Mouse (Mus musculus) stomach, embryonic 16.5 days (tissue): ENCODE data around the gene Foxn3. TPM values are rescaled to one million over a fixed set of nuclear protein-coding genes. Genes with fewer than 3 reads are reported as not detected.

ENCODE experiments used
- ATAC-seq: fragments of 200-750 bp; cut with Nextera tagmentation; 2 replicates; pipeline ENCODE4 v1.8.0; 2017; ENCODE audit warnings: moderate number of reproducible peaks, moderate TSS enrichment; ENCODE audit not compliant: insufficient read depth, low FRiP score
- H3K27ac ChIP-seq: fragments of 300-500 bp; sonication (generic); 2 replicates; pipeline ENCODE4 v1.5.1; 2014; ENCODE audit warnings: low read length
- H3K27me3 ChIP-seq: fragments of 300-500 bp; sonication (generic); 2 replicates; pipeline ENCODE4 v1.6.1; 2014; ENCODE audit warnings: low read length, control low read depth, mixed read lengths; ENCODE audit not compliant: control insufficient read depth, insufficient read depth
- H3K36me3 ChIP-seq: fragments of 300-500 bp; sonication (generic); 2 replicates; pipeline ENCODE4 v1.6.1; 2014; ENCODE audit warnings: low read length; ENCODE audit not compliant: control insufficient read depth, insufficient read depth
- H3K4me1 ChIP-seq: fragments of 300-500 bp; sonication (generic); 2 replicates; pipeline ENCODE4 v1.6.1; 2014; ENCODE audit warnings: low read length, control low read depth, mixed read lengths; ENCODE audit not compliant: control insufficient read depth, insufficient read depth
- H3K4me2 ChIP-seq: fragments of 300-500 bp; sonication (generic); 2 replicates; pipeline ENCODE4 v1.6.1; 2014; ENCODE audit warnings: low read depth, low read length, mixed read lengths
- H3K4me3 ChIP-seq: fragments of 300-500 bp; sonication (generic); replicated peaks from 2 replicates; pipeline ENCODE4 v1.5.1; 2014; ENCODE audit warnings: mild to moderate bottlenecking, low read length
- H3K9ac ChIP-seq: fragments of 300-500 bp; sonication (generic); 2 replicates; pipeline ENCODE4 v1.6.1; 2014; ENCODE audit warnings: low read length
- H3K9me3 ChIP-seq: fragments of 300-500 bp; sonication (generic); replicated peaks from 2 replicates; pipeline ENCODE4 v1.6.1; 2016; ENCODE audit warnings: low read length, control low read depth; ENCODE audit not compliant: control insufficient read depth
- whole genome bisulfite sequencing: fragments of 180-500 bp; shearing (Covaris S2); extraction: QIAGEN DNeasy Blood & Tissue Kit; methylation state at CpG from one replicate; pipeline ENCODE4 v1.1.7; 2014; 5-methylcytosine and 5-hydroxymethylcytosine counted together
- polyA plus RNA-seq: library from polyadenylated mRNA; unstranded; fragments of >200 nt; fragmentation: Nextera tagmentation; extraction: Ambion mirVana; gene quantifications from 2 replicates; pipeline ENCODE4 v1.2.1, GENCODE M21; 2015

Gene Foxn3
- polyA plus RNA-seq, 1 experiment from 2014 or later: 58.3 TPM

DNA sequence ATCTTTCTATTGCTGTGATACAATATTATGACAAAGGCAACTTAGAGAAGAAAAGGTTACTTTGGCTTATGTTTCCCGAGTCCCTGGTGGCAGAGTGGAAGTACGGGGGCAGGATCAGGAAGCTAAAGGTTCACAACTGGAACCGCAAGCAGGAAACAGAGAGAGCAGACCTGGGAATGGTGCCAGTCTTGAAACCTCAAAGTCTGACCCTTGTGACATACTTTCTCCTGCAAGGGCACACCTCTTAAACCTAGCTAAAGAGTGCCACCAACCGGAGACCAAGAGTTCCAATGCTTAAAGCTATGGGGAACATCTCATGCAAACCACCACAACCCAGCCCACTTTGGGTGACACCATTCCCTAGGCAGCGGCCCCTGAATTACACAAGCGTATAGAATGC, 414.2 kb downstream of the Foxn3 start:
- WGBS: 89% methylated on average over 6 of the region's 6 CpGs
- no peaks in the 10 kb centered on the region for H3K4me1 ChIP-seq
- H3K27me3 ChIP-seq: no peaks in the 10 kb centered on the region
- no peaks in the 10 kb centered on the region for H3K9me3 ChIP-seq
- H3K4me2 ChIP-seq: no peak overlapping the region
- H3K36me3 ChIP-seq: no peaks in the 10 kb centered on the region
- H3K9ac ChIP-seq: no peak overlapping the region
- no peak overlapping the region for H3K27ac ChIP-seq
- H3K4me3 ChIP-seq: no peak overlapping the region
- no peak for ATAC-seq
